Mouse (Mus musculus) adrenal gland, postnatal 10 days (tissue): ENCODE measurements around the gene Hpgd. TPM values are rescaled to one million over a fixed set of nuclear protein-coding genes. Genes with fewer than 3 reads are reported as not detected.

Experiments used
- DNase-seq: peaks from one replicate; pipeline ENCODE4 v3.0.0; 2021; ENCODE audit warnings: mixed read lengths
- total RNA-seq, 2 experiments: library from RNA; stranded (reverse); gene quantifications; 2 replicates each; pipeline ENCODE4 v1.2.3; 2021

The Hpgd gene
- total RNA-seq, 2 experiments from 2014 or later, result 10.2 to 16.0 TPM

DNA sequence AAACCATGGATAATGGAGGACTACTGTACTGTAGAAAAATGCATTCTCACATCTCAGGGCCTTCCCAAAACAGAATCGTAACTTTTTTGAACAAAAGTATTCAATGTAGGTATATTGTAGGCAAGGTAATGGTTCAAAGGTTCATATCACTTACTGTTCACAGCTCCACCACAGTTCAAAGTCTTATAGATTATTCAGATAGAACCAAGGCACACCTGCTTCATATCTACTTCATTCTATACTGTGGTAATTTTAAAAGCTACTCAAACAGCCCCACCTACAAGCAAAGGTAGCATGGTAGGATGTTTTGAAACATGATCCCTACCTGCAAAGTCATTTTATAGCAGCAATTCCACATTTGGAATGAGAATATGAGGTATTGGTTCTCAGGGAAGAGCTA is 28.9 kb downstream of the Hpgd start:
- DNase-seq, result no peak

DNA sequence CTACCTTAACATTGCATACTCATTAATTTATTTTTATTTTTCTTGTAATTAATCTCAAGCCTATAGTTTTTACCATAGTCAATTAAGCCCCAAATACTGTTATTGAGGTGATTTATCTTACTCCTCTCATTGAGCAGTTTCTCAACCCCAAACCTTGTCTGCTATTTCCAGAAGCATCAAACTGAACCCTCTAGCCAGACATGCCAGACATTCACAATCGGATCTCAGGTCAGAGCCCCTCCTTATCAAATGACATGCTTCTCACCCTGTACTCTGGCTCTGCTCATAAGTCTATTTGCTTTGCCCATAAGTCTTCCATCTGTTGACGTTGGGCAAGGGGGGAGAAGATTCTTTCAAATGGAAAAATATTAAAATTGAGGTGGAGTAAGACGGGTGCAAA is 33.3 kb downstream of the Hpgd start:
- no peak for DNase-seq

DNA sequence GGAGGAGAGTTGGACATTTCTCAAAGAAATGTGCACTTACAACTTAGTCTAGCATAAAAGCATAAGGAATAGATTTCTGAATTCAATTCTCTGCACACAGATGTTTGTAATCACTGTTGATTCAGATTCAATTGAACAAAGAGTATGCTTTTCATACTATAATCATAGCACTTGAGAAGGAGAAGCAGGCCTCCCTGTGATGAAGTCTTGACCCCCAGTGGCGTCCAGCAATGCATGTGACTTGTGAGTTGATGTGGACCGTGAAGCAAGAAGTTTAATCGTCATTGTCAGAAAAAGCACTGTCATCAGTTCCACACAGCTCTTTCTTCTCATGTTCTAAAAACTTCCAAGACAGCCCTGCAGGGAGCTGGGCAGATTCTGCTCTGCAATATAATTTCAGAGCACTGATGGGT is 33.8 kb downstream of the Hpgd start:
- DNase-seq, result no peak

DNA sequence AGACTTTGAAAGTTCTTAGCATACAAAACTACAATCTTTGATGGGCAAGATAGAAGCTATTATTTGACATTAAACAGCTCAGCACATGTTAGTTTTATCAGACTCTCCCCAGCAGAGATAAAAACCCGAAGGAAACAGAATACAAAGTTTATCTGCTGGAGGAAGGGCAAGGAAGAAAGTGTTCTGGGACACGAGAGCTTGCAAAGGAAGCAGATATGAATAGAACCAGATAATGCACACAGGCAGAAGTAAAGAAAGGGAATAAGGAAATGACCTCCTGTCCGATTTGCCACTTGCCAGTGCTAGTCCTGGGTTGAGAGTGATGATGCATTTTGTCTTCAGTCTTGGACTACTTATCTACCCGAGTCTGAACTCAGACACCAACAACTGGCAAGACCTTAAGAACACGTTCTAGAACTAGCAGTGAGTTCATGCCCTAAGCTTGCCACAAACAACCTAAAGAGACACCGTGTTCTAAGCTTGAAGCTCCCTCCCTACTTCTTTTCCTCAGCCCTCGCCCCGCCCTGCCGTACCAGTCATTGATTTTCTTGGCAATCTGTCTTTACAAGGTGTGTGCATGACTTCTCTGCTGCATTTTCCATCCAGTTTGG is 41.1 kb downstream of the Hpgd start:
- no peak for DNase-seq

DNA sequence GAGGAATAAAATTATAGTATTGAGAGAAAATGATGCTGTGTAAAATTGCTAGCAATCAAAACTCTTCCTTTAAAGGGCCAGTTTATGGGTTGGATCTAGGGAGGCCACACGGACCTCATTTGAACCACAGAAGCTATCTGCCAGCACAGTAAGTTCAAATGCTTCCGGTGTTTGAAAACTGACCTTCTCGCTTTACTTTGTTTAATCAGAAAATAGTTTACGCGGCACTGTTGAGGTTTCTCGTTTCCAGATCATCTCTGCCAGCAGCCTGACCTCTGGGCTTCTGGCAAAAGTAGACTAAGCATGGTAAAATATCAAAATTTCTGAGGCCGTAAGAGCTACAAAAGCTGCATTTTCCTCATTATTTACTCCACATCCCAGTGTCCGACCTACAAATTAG is 42.4 kb downstream of the Hpgd start:
- no peak for DNase-seq

DNA sequence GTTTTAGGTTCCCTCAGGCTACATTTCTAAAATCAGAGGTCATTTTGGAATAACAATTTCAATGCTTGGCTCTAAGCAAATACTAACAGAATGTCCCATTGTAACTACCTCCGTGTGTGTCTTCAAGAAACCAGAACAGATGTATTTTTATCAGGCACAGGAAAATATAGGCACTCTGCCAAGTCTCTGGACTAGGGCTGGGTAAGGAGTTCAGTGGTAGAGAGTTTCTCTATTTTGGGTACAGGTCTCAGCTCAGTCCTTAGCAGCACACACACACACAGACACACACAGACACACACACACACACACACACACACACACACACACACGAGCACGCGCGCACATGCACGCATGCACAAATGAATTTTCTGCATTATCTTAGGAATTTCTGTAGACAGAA is 49.1 kb downstream of the Hpgd start:
- DNase-seq, result peak; percentile 8

DNA sequence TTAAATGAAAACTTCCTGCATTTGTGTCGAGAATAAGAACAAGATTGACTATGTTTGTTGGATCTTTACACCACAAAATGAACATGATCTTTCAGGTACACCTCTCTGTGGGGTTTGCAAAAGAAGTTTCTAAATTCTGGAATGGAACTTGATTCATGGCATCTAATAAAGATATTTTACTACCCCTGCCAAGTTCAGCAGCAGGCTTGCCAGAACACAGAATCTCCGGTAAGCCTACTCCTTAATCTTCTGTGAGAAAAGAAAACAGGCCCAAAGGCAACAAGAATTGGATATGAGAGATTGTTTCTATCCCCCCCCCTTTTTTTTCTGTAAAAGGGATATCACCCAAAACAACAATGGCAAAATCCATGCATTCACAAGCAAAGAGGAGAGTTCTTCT is 49.6 kb downstream of the Hpgd start:
- DNase-seq, result peak; percentile 13

DNA sequence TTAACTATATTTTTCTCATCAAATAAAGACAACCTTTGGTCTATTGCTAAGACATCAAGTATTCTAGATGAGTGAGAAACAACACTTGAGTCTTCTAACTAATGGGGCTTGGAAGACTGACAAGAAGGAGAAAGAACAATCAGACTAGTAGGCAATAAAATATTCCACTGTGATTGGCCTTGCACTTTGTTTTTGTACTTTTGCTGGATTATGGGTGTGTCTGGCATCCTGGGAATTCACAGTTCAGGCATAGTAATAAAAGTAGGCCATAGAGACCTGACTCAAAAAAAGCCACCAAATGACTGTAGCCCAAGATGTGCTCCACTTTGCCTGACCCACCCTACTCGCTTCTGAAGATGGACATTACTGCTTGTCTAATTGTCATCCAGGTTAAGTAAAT is 50.0 kb downstream of the Hpgd start:
- DNase-seq, result no peak

DNA sequence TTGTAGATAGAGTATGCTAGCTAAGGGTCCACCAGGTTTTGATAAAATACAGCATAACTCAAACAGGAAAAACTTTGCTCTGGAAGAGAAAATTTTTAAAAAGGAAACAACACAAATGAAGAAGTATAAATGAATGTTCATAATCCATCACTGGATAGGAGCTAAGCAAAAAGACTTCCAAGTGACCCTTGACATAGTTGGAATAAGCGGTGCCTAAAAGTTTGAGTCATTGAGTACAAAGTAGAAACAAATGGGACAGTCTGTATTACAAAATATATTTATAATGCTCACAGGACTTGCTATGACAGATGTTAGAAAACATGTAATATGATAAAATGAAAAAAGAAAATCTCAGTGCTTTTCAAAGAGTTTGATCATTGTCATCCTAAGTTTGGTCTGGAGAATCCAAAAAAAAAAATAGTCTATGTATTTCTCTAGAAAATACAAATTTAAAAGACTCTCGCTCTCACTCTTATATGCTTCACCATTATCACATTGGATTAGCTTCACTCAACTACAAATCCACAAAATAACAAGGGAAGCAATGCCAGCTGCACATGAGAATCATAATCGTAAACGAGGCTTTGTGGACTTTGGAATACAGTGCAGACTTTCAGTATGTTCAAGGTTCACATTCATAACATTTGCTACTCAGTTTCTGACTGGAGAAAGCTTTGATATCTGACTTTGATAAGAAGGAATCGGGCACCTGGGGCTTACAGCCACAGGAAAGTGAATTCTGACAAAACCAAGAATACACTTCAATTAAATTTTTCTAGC is 51.4 kb downstream of the Hpgd start:
- DNase-seq, result peak; percentile 5

DNA sequence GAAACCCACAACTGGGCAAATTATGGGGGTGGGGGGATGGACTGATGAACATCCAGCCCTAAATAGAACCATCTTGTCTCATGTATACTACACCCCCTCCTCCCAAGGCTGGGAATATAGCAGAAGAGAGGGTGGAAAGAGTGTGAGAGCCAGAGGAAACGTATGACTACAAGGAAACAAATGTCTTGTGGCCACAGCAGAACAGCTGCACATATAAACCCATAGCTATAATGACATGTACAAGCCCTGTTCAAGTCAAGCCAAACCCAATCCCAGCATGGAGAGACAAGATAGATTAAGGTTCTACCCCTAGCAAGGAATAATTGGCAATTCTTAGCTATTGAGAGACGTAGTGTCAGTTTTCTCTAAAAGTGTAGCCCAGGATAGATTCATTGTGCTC is 68.8 kb downstream of the Hpgd start:
- DNase-seq, result no peak
